Mouse (Mus musculus): Measurements from ENCODE around the gene Slc4a3. TPM values are rescaled to one million over a fixed set of nuclear protein-coding genes. Genes with fewer than 3 reads are reported as not detected.

Slc4a3 gene
- polyA plus RNA-seq, 1 experiment from 2014 or later = 11.8 TPM

DNA sequence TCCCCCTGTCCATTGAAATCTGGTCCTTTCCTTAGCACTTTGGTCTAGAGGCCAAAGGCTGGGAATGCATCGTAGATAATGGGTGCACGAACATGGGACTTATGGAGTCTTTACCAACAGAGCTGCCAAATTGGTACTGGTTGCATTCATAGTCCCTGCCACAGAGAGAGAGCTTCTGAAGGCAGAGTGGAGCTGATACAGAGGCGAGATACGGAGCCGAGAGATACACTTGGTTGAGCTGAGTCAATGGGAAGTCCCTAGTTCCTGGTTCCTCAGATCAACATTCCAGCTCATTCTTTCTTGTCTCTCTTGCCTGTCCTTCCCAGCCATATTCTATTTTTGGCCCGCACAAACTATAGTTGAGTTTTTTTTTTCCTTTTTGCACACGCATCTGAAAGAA, 27.6 kb downstream of the Slc4a3 start:
- WGBS = 76% methylated on average over 7 of the region's 7 CpGs
- DNase-seq (ENCODE audit: low spot score) (no peak), ATAC-seq (replicated peaks; ENCODE audit: low FRiP score, low TSS enrichment, low read depth) (no peak)
- Histone ChIP-seq H3K27me3 (replicated peaks; ENCODE audit: control insufficient read depth, insufficient read depth, low read length) (no peaks in the 10 kb centered on the region), H3K27ac (ENCODE audit: low read depth) (no peak overlapping the region), H3K4me3 (ENCODE audit: low read depth, low read length) (no peak overlapping the region), H3K4me2 (ENCODE audit: low read length) (no peak overlapping the region), H3K36me3 (ENCODE audit: control insufficient read depth, insufficient read depth, low read length) (no peaks in the 10 kb centered on the region), H3K9ac (ENCODE audit: low read length) (no peak overlapping the region), H3K4me1 (replicated peaks; ENCODE audit: control insufficient read depth, insufficient read depth, low read length) (no peaks in the 10 kb centered on the region), H3K9me3 (ENCODE audit: control insufficient read depth, low read length) (no peaks in the 10 kb centered on the region)

GRCm38 (mm10) chr1:75574476-75575310, 28.6 kb downstream of the Slc4a3 start:
- Histone ChIP-seq H3K9me3 (ENCODE audit: control insufficient read depth, low read length) (no peaks in the 10 kb centered on the region), H3K4me3 (ENCODE audit: low read depth, low read length) (no peak overlapping the region), H3K36me3 (ENCODE audit: control insufficient read depth, insufficient read depth, low read length) (no peaks in the 10 kb centered on the region), H3K4me1 (replicated peaks; ENCODE audit: control insufficient read depth, insufficient read depth, low read length) (no peaks in the 10 kb centered on the region), H3K27ac (ENCODE audit: low read depth) (no peak overlapping the region), H3K4me2 (ENCODE audit: low read length) (no peak overlapping the region), H3K27me3 (replicated peaks; ENCODE audit: control insufficient read depth, insufficient read depth, low read length) (no peaks in the 10 kb centered on the region), H3K9ac (ENCODE audit: low read length) (no peak overlapping the region)
- DNase-seq (ENCODE audit: low spot score) (no peak), ATAC-seq (replicated peaks; ENCODE audit: low FRiP score, low TSS enrichment, low read depth) (no peak)
- 72% methylated on average over 17 of the region's 17 CpGs for WGBS

GRCm38 (mm10) chr1:75581936-75582624, 36.0 kb downstream of the Slc4a3 start:
- DNase-seq (ENCODE audit: low spot score) = no peak
- 51% methylated on average over 7 of the region's 7 CpGs for WGBS

DNA sequence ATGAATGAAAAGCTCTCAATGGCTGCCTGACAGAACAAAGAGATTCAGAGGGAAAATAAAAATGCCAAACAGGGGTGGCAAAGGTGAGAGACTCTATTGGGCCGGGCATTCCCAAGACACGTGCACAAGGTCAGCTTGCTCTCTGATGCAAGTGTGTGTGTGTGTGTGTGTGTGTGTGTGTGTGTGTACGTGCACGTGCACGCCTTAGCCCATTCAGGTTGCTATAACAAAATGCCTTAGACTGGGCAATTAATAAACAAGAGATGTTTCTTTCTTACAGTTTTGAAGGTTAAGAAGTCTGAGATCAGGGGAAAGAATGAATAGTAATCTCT, 36.5 kb downstream of the Slc4a3 start:
- H3K4me1 ChIP-seq (replicated peaks; ENCODE audit: control insufficient read depth, insufficient read depth, low read length) = no peaks in the 10 kb centered on the region
- no peaks in the 10 kb centered on the region for H3K36me3 ChIP-seq (ENCODE audit: control insufficient read depth, insufficient read depth, low read length)
- H3K27me3 ChIP-seq (replicated peaks; ENCODE audit: control insufficient read depth, insufficient read depth, low read length) = no peaks in the 10 kb centered on the region
- H3K9ac ChIP-seq (ENCODE audit: low read length) = no peak overlapping the region
- H3K27ac ChIP-seq (ENCODE audit: low read depth) = no peak overlapping the region
- H3K9me3 ChIP-seq (ENCODE audit: control insufficient read depth, low read length) = no peaks in the 10 kb centered on the region
- DNase-seq (ENCODE audit: low spot score) (no peak), ATAC-seq (replicated peaks; ENCODE audit: low FRiP score, low TSS enrichment, low read depth) (no peak)
- 79% methylated on average over 5 of the region's 5 CpGs for WGBS
- no peak overlapping the region for H3K4me2 ChIP-seq (ENCODE audit: low read length)
- no peak overlapping the region for H3K4me3 ChIP-seq (ENCODE audit: low read depth, low read length)

More at GRCm38 (mm10) chr1:75581936-75582624, 36.0 kb downstream of the Slc4a3 start:
- H3K4me2 ChIP-seq (ENCODE audit: low read length) = no peak overlapping the region
- H3K4me1 ChIP-seq (replicated peaks; ENCODE audit: control insufficient read depth, insufficient read depth, low read length) = no peaks in the 10 kb centered on the region
- no peak overlapping the region for H3K9ac ChIP-seq (ENCODE audit: low read length)
- no peak overlapping the region for H3K4me3 ChIP-seq (ENCODE audit: low read depth, low read length)
- no peak overlapping the region for H3K27ac ChIP-seq (ENCODE audit: low read depth)
- no peaks in the 10 kb centered on the region for H3K36me3 ChIP-seq (ENCODE audit: control insufficient read depth, insufficient read depth, low read length)
- no peaks in the 10 kb centered on the region for H3K9me3 ChIP-seq (ENCODE audit: control insufficient read depth, low read length)
- ATAC-seq (replicated peaks; ENCODE audit: low FRiP score, low TSS enrichment, low read depth) = no peak
- H3K27me3 ChIP-seq (replicated peaks; ENCODE audit: control insufficient read depth, insufficient read depth, low read length) = no peaks in the 10 kb centered on the region

DNA sequence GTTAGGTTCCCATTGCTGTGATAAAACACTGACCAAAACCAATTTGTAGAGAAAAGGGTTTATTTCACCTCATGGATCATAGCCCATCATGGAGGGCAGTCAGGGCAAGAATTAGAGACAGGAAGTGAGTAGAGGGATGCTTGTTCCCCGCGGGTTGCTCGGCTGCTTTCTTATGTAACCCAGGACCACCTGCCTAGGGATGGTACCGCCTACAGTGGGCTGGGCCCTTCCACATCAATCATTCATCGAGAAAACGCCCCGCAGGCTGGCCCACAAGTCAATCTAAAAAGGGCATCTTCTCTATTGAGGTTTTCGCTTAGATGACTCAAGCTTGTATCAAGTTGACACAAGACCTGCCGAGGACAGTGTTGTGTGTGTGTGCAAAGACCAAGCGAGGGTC, 37.0 kb downstream of the Slc4a3 start:
- DNase-seq (ENCODE audit: low spot score) (no peak), ATAC-seq (replicated peaks; ENCODE audit: low FRiP score, low TSS enrichment, low read depth) (no peak)
- Histone ChIP-seq H3K9me3 (ENCODE audit: control insufficient read depth, low read length) (no peaks in the 10 kb centered on the region), H3K27ac (ENCODE audit: low read depth) (no peak overlapping the region), H3K4me2 (ENCODE audit: low read length) (no peak overlapping the region), H3K4me3 (ENCODE audit: low read depth, low read length) (no peak overlapping the region), H3K36me3 (ENCODE audit: control insufficient read depth, insufficient read depth, low read length) (no peaks in the 10 kb centered on the region), H3K27me3 (replicated peaks; ENCODE audit: control insufficient read depth, insufficient read depth, low read length) (no peaks in the 10 kb centered on the region), H3K4me1 (replicated peaks; ENCODE audit: control insufficient read depth, insufficient read depth, low read length) (no peaks in the 10 kb centered on the region), H3K9ac (ENCODE audit: low read length) (no peak overlapping the region)
- WGBS = 71% methylated on average over 10 of the region's 10 CpGs

DNA sequence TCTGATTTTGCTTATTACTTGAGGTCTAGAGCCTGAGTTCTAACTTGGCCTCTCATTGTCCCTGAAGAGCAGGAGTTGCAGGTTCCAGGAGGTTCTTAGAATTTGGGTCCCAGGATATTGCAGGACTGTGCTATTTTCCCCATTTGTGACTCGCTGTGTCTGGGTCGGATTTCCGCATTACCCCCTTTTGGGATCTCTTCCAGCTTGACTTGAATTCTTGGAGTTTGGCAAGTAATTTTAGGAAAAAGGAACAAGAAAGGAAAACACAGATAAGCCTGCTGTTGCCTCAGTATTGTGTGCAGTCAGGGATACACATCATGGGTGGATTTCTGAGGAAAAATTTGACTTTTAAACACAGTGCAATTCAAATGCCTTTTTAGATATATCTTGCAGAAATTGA, 40.7 kb downstream of the Slc4a3 start:
- ATAC-seq (replicated peaks; ENCODE audit: low FRiP score, low TSS enrichment, low read depth) = no peak
- Histone ChIP-seq H3K36me3 (ENCODE audit: control insufficient read depth, insufficient read depth, low read length) (no peaks in the 10 kb centered on the region), H3K9me3 (ENCODE audit: control insufficient read depth, low read length) (no peaks in the 10 kb centered on the region), H3K4me1 (replicated peaks; ENCODE audit: control insufficient read depth, insufficient read depth, low read length) (no peaks in the 10 kb centered on the region), H3K4me3 (ENCODE audit: low read depth, low read length) (no peak overlapping the region), H3K27ac (ENCODE audit: low read depth) (no peak overlapping the region), H3K4me2 (ENCODE audit: low read length) (no peak overlapping the region), H3K27me3 (replicated peaks; ENCODE audit: control insufficient read depth, insufficient read depth, low read length) (no peaks in the 10 kb centered on the region), H3K9ac (ENCODE audit: low read length) (no peak overlapping the region)
- DNase-seq (ENCODE audit: low spot score) = no peak
- 92% methylated on average over 3 of the region's 3 CpGs for WGBS

GRCm38 (mm10) chr1:75587738-75588719, 42.0 kb downstream of the Slc4a3 start:
- Histone ChIP-seq H3K4me3 (ENCODE audit: low read depth, low read length) (no peak overlapping the region), H3K9ac (ENCODE audit: low read length) (no peak overlapping the region), H3K9me3 (ENCODE audit: control insufficient read depth, low read length) (no peaks in the 10 kb centered on the region), H3K4me1 (replicated peaks; ENCODE audit: control insufficient read depth, insufficient read depth, low read length) (no peaks in the 10 kb centered on the region), H3K27ac (ENCODE audit: low read depth) (no peak overlapping the region), H3K4me2 (ENCODE audit: low read length) (no peak overlapping the region), H3K27me3 (replicated peaks; ENCODE audit: control insufficient read depth, insufficient read depth, low read length) (no peaks in the 10 kb centered on the region), H3K36me3 (ENCODE audit: control insufficient read depth, insufficient read depth, low read length) (no peaks in the 10 kb centered on the region)
- WGBS = 62% methylated on average over 12 of the region's 12 CpGs
- DNase-seq (ENCODE audit: low spot score) (no peak), ATAC-seq (replicated peaks; ENCODE audit: low FRiP score, low TSS enrichment, low read depth) (no peak)

- Histone ChIP-seq H3K9me3 (ENCODE audit: control insufficient read depth, low read length) (no peaks in the 10 kb centered on the region), H3K4me1 (replicated peaks; ENCODE audit: control insufficient read depth, insufficient read depth, low read length) (no peaks in the 10 kb centered on the region), H3K4me2 (ENCODE audit: low read length) (no peak overlapping the region), H3K27ac (ENCODE audit: low read depth) (no peak overlapping the region), H3K36me3 (ENCODE audit: control insufficient read depth, insufficient read depth, low read length) (no peaks in the 10 kb centered on the region), H3K9ac (ENCODE audit: low read length) (no peak overlapping the region), H3K4me3 (ENCODE audit: low read depth, low read length) (no peak overlapping the region), H3K27me3 (replicated peaks; ENCODE audit: control insufficient read depth, insufficient read depth, low read length) (no peaks in the 10 kb centered on the region)
- DNase-seq (ENCODE audit: low spot score) = no peak
- WGBS = 25% methylated on average over 7 of the region's 7 CpGs
- no peak for ATAC-seq (replicated peaks; ENCODE audit: low FRiP score, low TSS enrichment, low read depth)
Measured at GRCm38 (mm10) chr1:75588874-75589273, 42.8 kb downstream of the Slc4a3 start.
